Mouse (Mus musculus) cerebellum, adult 2 months (tissue): ENCODE measurements around the gene Tpst2. TPM values are rescaled to one million over a fixed set of nuclear protein-coding genes. Genes with fewer than 3 reads are reported as not detected.

ENCODE experiments used
- DNase-seq, 2 experiments: peaks; one replicate each; pipeline ENCODE4 v3.0.0; 2021
- H3K27ac ChIP-seq: fragments of 200-500 bp; 2 replicates; pipeline ENCODE4 v1.5.1; 2012; ENCODE audit warnings: low read length, control low read depth, inconsistent platforms; ENCODE audit not compliant: insufficient read depth
- H3K27me3 ChIP-seq: fragments of 200-500 bp; 2 replicates; pipeline ENCODE4 v1.6.1; 2012; ENCODE audit warnings: inconsistent platforms, mild to moderate bottlenecking, low read length, moderate library complexity; ENCODE audit not compliant: control insufficient read depth, insufficient read depth
- H3K4me1 ChIP-seq: fragments of 200-500 bp; 2 replicates; pipeline ENCODE4 v1.6.1; 2011; ENCODE audit warnings: low read length; ENCODE audit not compliant: control insufficient read depth, insufficient read depth
- H3K4me3 ChIP-seq: fragments of 200-500 bp; replicated peaks from 2 replicates; pipeline ENCODE3; 2011; ENCODE audit warnings: mild to moderate bottlenecking, low read depth, low read length, control low read depth; ENCODE audit not compliant: insufficient read depth
- CTCF ChIP-seq: fragments of 200-500 bp; IDR thresholded peaks from 2 replicates; pipeline ENCODE4 v1.5.1; 2011; ENCODE audit warnings: low read depth, mild to moderate bottlenecking, control low read depth, low read length, moderate library complexity, borderline replicate concordance; ENCODE audit not compliant: insufficient read depth
- POLR2A ChIP-seq: fragments of 200-500 bp; IDR thresholded peaks from 2 replicates; pipeline ENCODE4 v1.6.1; 2011; ENCODE audit warnings: low read length, control low read depth, borderline replicate concordance; ENCODE audit not compliant: insufficient read depth
- WGBS: fragments of 180-500 bp; shearing (Covaris S2); methylation state at CpG from one replicate; pipeline ENCODE4 v1.1.7; 2018; 5-methylcytosine and 5-hydroxymethylcytosine counted together
- polyA plus RNA-seq: library from polyadenylated mRNA; depleted of rRNA; stranded (reverse); fragments of >200 nt; gene quantifications from 2 replicates; pipeline ENCODE4 v1.2.3, GENCODE M21; 2012

Gene Tpst2
- polyA plus RNA-seq, 1 experiment, result 30.3 TPM

- 36% methylated on average over 24 of the region's 24 CpGs for WGBS
- DNase-seq, result no peak
- Histone ChIP-seq H3K4me3 (no peak overlapping the region), H3K27ac (no peak overlapping the region), H3K27me3 (no peaks in the 10 kb centered on the region), H3K4me1 (peaks cover 19% of the 10 kb centered on the region)
- TF ChIP-seq POLR2A (no peak), CTCF (no peak)
Measured at GRCm38 (mm10) chr5:112324637-112325545, 48.4 kb downstream of the Tpst2 start.

- WGBS, result 9% methylated on average over 48 of the region's 48 CpGs
- Histone ChIP-seq H3K27ac (peak within 1 kb of the TSS; percentile 21; the same call in 1 of the 2 replicates), H3K4me1 (peaks cover 14% of the 10 kb centered on the region), H3K27me3 (no peaks in the 10 kb centered on the region), H3K4me3 (peak within 1 kb of the TSS; percentile 94)
- DNase-seq, result peak; percentile 95 to 97
- TF ChIP-seq POLR2A, result peak; percentile 78; the same call in 1 of the 2 replicates
- no peak for TF ChIP-seq CTCF
Measured at GRCm38 (mm10) chr5:112325546-112326445, 49.3 kb downstream of the Tpst2 start, which contains the start of gene Tfip11. TSS of gene Tfip11 (plus strand) at chr5:112326358.

- H3K27ac ChIP-seq, result peak overlapping the region; percentile 21; the same call in 1 of the 2 replicates
- DNase-seq, result no peak
- TF ChIP-seq POLR2A (0 out of 2 replicates have a peak, but pooled peaks have one; percentile 28), CTCF (no peak)
- WGBS, result under 1% methylated on average over 33 of the region's 33 CpGs
- peaks cover 10% of the 10 kb centered on the region; the same call in 1 of the 2 replicates for H3K4me1 ChIP-seq
- H3K4me3 ChIP-seq, result peak overlapping the region; percentile 94
- H3K27me3 ChIP-seq, result no peaks in the 10 kb centered on the region
Measured at GRCm38 (mm10) chr5:112326446-112327009, 50.0 kb downstream of the Tpst2 start.

GRCm38 (mm10) chr5:112327854-112328253 lies 51.4 kb downstream of the Tpst2 start:
- no peak overlapping the region for H3K27ac ChIP-seq
- TF ChIP-seq POLR2A (no peak), CTCF (no peak)
- no peak for DNase-seq
- H3K4me3 ChIP-seq, result no peak overlapping the region
- H3K4me1 ChIP-seq, result peaks cover 8% of the 10 kb centered on the region; the same call in 1 of the 2 replicates
- H3K27me3 ChIP-seq, result no peaks in the 10 kb centered on the region
- WGBS, result 84% methylated on average over 15 of the region's 15 CpGs

- no peak overlapping the region for H3K27ac ChIP-seq
- H3K4me1 ChIP-seq, result peaks cover 8% of the 10 kb centered on the region; the same call in 1 of the 2 replicates
- 91% methylated on average over 14 of the region's 14 CpGs for WGBS
- H3K4me3 ChIP-seq, result no peak overlapping the region
- no peak for TF ChIP-seq CTCF
- no peak for TF ChIP-seq POLR2A
- no peaks in the 10 kb centered on the region for H3K27me3 ChIP-seq
- DNase-seq, result no peak
Measured at GRCm38 (mm10) chr5:112329805-112330564, 53.5 kb downstream of the Tpst2 start.

- WGBS, result 14% methylated on average over 2 of the region's 2 CpGs
- peak; percentile 48 to 62 for DNase-seq
- H3K27ac ChIP-seq, result no peak overlapping the region
- TF ChIP-seq POLR2A, result no peak
- TF ChIP-seq CTCF, result peak; percentile 77
- no peaks in the 10 kb centered on the region for H3K4me1 ChIP-seq
- no peak overlapping the region for H3K4me3 ChIP-seq
- H3K27me3 ChIP-seq, result no peaks in the 10 kb centered on the region
Measured at GRCm38 (mm10) chr5:112335473-112335872, 59.0 kb downstream of the Tpst2 start.
